Mouse (Mus musculus) effector memory CD4-positive, alpha-beta T cell, adult 7 months (primary cell): ENCODE measurements around the gene Itpr3. TPM values are rescaled to one million over a fixed set of nuclear protein-coding genes. Genes with fewer than 3 reads are reported as not detected.

ENCODE experiments used
- polyA plus RNA-seq: library from polyadenylated mRNA; unstranded; fragments of 100-300 nt; shearing (Covaris generic); gene quantifications from one replicate; pipeline ENCODE4 v1.2.1, GENCODE M21; 2017

Itpr3 gene
- polyA plus RNA-seq = 18.4 TPM

GRCm38 (mm10) chr17:27056812-27057516 lies at the start of gene Itpr3:
Gene Itpr3 (plus strand): TSS chr17:27057304.

DNA sequence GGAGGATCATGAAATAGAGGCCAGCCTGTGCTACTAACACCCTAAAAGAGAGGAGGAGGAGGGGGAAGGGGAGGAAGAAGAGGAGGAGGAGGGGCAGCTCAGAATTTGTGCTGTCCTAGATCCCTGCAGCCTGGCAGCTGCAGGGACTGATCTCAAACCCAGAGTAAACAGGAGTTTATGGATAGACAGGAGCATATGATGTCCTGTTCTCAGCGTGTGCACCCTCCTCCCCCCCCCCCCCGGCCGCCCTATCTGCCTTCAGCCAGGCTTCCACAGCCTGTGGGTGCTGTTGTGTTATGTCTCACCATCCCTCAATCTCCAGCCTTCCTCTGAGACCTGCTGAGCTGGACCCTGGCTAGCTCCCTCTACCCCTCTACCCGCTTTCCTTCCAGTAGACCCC lies 28.2 kb upstream of the Itpr3 start, which contains the start of gene Bak1:
Gene Bak1 (minus strand): TSS at position 101 of the 400 bp plus-strand sequence.

DNA sequence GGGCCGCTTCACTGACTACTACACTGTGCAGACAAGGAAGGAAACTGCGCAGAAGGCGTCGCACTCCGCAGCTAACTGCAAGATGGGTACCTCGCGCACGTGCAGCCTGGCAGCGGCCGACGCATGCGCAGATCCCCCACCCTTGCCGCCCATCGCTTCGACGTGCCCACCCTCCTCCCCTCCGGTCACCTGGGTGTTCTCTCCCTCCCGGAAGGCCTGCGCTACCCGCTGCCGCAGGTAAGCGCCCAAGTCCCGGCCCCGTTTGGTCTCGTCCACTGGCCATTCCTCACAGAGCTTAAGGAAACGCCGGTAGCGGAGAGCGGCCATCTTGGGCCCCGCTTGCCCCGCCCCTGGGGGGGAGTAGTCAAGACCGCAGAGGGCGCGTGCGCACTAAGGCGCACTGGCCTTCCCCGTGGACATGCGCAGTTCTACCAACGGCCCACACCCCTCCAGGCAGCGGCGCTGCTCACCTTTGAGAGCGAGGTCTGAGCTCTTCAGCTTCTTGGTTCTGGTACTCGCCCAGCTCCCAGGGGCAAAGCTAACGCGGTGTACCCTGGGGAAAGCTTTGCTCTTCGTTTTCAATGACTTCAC lies 76.5 kb downstream of the Itpr3 start, which contains the start of gene Uqcc2:
Gene Uqcc2 (minus strand): TSS at position 366 of the 591 bp plus-strand sequence.

DNA sequence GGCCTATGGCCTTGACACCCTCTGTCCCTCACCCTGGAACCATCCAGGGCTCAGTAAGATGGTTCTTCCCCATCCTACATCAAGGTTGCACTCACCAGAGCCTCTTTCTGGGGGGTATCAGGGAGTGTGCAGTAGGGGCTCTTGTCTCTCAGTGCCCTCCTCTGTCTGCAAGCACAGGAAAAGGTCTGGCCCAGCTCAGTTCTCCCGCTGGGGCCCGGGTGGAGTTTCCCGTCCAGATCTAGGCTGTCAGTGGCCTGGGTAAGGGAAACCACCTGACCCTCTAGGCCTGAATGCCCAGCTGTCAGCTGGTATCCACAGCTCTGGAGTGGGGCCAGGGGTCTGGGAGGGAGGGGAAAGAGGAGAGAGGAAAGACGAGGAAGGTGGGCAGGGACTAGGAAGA lies 110.4 kb downstream of the Itpr3 start, which contains the start of gene Ip6k3:
Gene Ip6k3 (minus strand): TSS at position 251 of the 400 bp plus-strand sequence.

Other genes with a start within 250 kb of the Itpr3 start
- not detected for gene Nkx2-5, start 212.3 kb upstream of the Itpr3 start, polyA plus RNA-seq
- gene Kifc5b, start 140.2 kb upstream of the Itpr3 start, polyA plus RNA-seq = 1.2 TPM
- 145 TPM for gene Phf1, start 124.3 kb upstream of the Itpr3 start, polyA plus RNA-seq
- 102 TPM for gene Cuta, start 117.7 kb upstream of the Itpr3 start, polyA plus RNA-seq
- not detected for gene Syngap1, start 116.1 kb upstream of the Itpr3 start, polyA plus RNA-seq
- gene Zbtb9, start 84.1 kb upstream of the Itpr3 start, polyA plus RNA-seq = 19.5 TPM
- gene Bak1, start 28.3 kb upstream of the Itpr3 start, polyA plus RNA-seq = 0.88 TPM
- gene Uqcc2, start 76.6 kb downstream of the Itpr3 start, polyA plus RNA-seq = 74.4 TPM
- not detected for gene Ip6k3, start 110.5 kb downstream of the Itpr3 start, polyA plus RNA-seq
- 65.9 TPM for gene Lemd2, start 147.2 kb downstream of the Itpr3 start, polyA plus RNA-seq